Mouse (Mus musculus) C2C12 (cell line): Measurements from ENCODE around the gene Calm3.

Experiments
- CTCF ChIP-seq: IDR thresholded peaks from one replicate; pipeline ENCODE4 v1.5.1; 2011; ENCODE audit not compliant: control insufficient read depth, insufficient read depth, insufficient read length
- MYOD1 ChIP-seq: IDR thresholded peaks from one replicate; pipeline ENCODE4 v1.6.1; 2011; ENCODE audit warnings: low read depth; ENCODE audit not compliant: control insufficient read depth, insufficient read length

- TF ChIP-seq CTCF, result no peak
- TF ChIP-seq MYOD1, result no peak
Measured at GRCm38 (mm10) chr7:16938117-16938791, 14.3 kb upstream of the Calm3 start.
